Mouse (Mus musculus) naive thymus-derived CD4-positive, alpha-beta T cell, adult 2 months (primary cell): ENCODE data around the gene Neurl1a.
A peak's percentile ranks its signal among the peaks of the same experiment; 100 is the strongest.
"Not testable (repeated sequence)": the region's sequence is repeated elsewhere in the genome, so short reads cannot be mapped to it uniquely, and the experiment has no call there.

ENCODE experiments used
- DNase-seq: peaks from one replicate; pipeline ENCODE4 v3.0.0-alpha.2; 2011; ENCODE audit warnings: low read depth

Gene Neurl1a

GRCm38 (mm10) chr19:47178431-47179271 is at the start of gene Neurl1a:
Gene Neurl1a (plus strand): TSS chr19:47178820.
- DNase-seq, result no peak

- DNase-seq, result no peak
These were observed 49.8 kb upstream of the Neurl1a start for GRCm38 (mm10) chr19:47128835-47129234.

GRCm38 (mm10) chr19:47130551-47131125 is 48.0 kb upstream of the Neurl1a start:
- no peak for DNase-seq

GRCm38 (mm10) chr19:47133161-47133560 is 45.5 kb upstream of the Neurl1a start:
- DNase-seq, result peak; percentile 20

GRCm38 (mm10) chr19:47135568-47135967 is 43.1 kb upstream of the Neurl1a start:
- no peak for DNase-seq

GRCm38 (mm10) chr19:47136170-47136569 is 42.5 kb upstream of the Neurl1a start:
- DNase-seq, result no peak

- DNase-seq, result peak; percentile 54
These were observed 41.5 kb upstream of the Neurl1a start for GRCm38 (mm10) chr19:47137051-47137581.

GRCm38 (mm10) chr19:47137771-47138421 is 40.7 kb upstream of the Neurl1a start, which contains the start of gene Calhm2:
Gene Calhm2 (minus strand): TSS chr19:47138294.
- DNase-seq, result peak; percentile 64

- DNase-seq, result not testable (repeated sequence)
These were observed 39.0 kb upstream of the Neurl1a start for GRCm38 (mm10) chr19:47139611-47140010.

- no peak for DNase-seq
These were observed 36.2 kb upstream of the Neurl1a start for GRCm38 (mm10) chr19:47142438-47142837.

- no peak for DNase-seq
These were observed 34.5 kb upstream of the Neurl1a start, which contains the start of gene Calhm1 for GRCm38 (mm10) chr19:47144154-47144553. Gene Calhm1 (minus strand): TSS chr19:47144254.

- DNase-seq, result no peak
These were observed 30.3 kb upstream of the Neurl1a start for GRCm38 (mm10) chr19:47148267-47148847.

GRCm38 (mm10) chr19:47149854-47150253 is 28.8 kb upstream of the Neurl1a start:
- DNase-seq, result no peak

GRCm38 (mm10) chr19:47151332-47152061 is 27.1 kb upstream of the Neurl1a start:
- no peak for DNase-seq

- no peak for DNase-seq
These were observed 26.6 kb upstream of the Neurl1a start for GRCm38 (mm10) chr19:47152062-47152369.

GRCm38 (mm10) chr19:47153767-47154166 is 24.9 kb upstream of the Neurl1a start:
- DNase-seq, result no peak

GRCm38 (mm10) chr19:47157664-47158063 is 21.0 kb upstream of the Neurl1a start, which contains the start of gene Calhm3:
Gene Calhm3 (minus strand): TSS chr19:47157764.
- no peak for DNase-seq

- no peak for DNase-seq
These were observed 17.0 kb upstream of the Neurl1a start for GRCm38 (mm10) chr19:47161669-47162068.

GRCm38 (mm10) chr19:47163176-47163744 is 15.4 kb upstream of the Neurl1a start:
- DNase-seq, result no peak

GRCm38 (mm10) chr19:47166758-47167157 is 11.9 kb upstream of the Neurl1a start:
- no peak for DNase-seq

GRCm38 (mm10) chr19:47167617-47168214 is 10.9 kb upstream of the Neurl1a start:
- peak; percentile 12 for DNase-seq
